Mouse (Mus musculus): ENCODE results near the gene H2al1g. TPM values are rescaled to one million over a fixed set of nuclear protein-coding genes. Genes with fewer than 3 reads are reported as not detected.

Gene H2al1g
- not detected for polyA plus RNA-seq (2015; fragmentation: Illumina TruSeq; extraction: RNeasy Lipid Tissue Mini Kit (QIAGEN cat#74804); ENCODE audit: low read depth, low replicate concordance)

GRCm38 (mm10) chrX:11317956-11318355 is at the start of gene H2al1g:
Gene H2al1g, plus strand, starts transcription at chrX:11318256.

GRCm38 (mm10) chrX:11298957-11299356 is 19.1 kb upstream of the H2al1g start, which contains the start of gene H2al1a:
Gene H2al1a, plus strand, starts transcription at chrX:11299257.

GRCm38 (mm10) chrX:11302132-11302531 is 15.9 kb upstream of the H2al1g start, which contains the start of gene H2al1b:
Gene H2al1b, plus strand, starts transcription at chrX:11302432.

GRCm38 (mm10) chrX:11305355-11305754 is 12.7 kb upstream of the H2al1g start, which contains the start of gene H2al1c:
Gene H2al1c, plus strand, starts transcription at chrX:11305655.

GRCm38 (mm10) chrX:11308524-11308923 is 9.5 kb upstream of the H2al1g start, which contains the start of gene H2al1d:
Gene H2al1d, plus strand, starts transcription at chrX:11308824.

GRCm38 (mm10) chrX:11311634-11312033 is 6.4 kb upstream of the H2al1g start, which contains the start of gene H2al1e:
Gene H2al1e, plus strand, starts transcription at chrX:11311934.

GRCm38 (mm10) chrX:11314858-11315257 is 3.2 kb upstream of the H2al1g start, which contains the start of gene H2al1f:
Gene H2al1f, plus strand, starts transcription at chrX:11315158.

GRCm38 (mm10) chrX:11321192-11321591 is 3.1 kb downstream of the H2al1g start, which contains the start of gene H2al1h:
Gene H2al1h, plus strand, starts transcription at chrX:11321492.

GRCm38 (mm10) chrX:11324359-11324758 is 6.3 kb downstream of the H2al1g start, which contains the start of gene H2al1i:
Gene H2al1i, plus strand, starts transcription at chrX:11324659.

GRCm38 (mm10) chrX:11327522-11327921 is 9.5 kb downstream of the H2al1g start, which contains the start of gene H2al1j:
Gene H2al1j, plus strand, starts transcription at chrX:11327822.

Other genes with a start within 250 kb of the H2al1g start
- not detected for gene H2al1a, start 19.0 kb upstream of the H2al1g start, polyA plus RNA-seq (2015; fragmentation: Illumina TruSeq; extraction: RNeasy Lipid Tissue Mini Kit (QIAGEN cat#74804); ENCODE audit: low read depth, low replicate concordance)
- gene H2al1b, start 15.8 kb upstream of the H2al1g start, polyA plus RNA-seq (2015; fragmentation: Illumina TruSeq; extraction: RNeasy Lipid Tissue Mini Kit (QIAGEN cat#74804); ENCODE audit: low read depth, low replicate concordance) = not detected
- not detected for gene H2al1c, start 12.6 kb upstream of the H2al1g start, polyA plus RNA-seq (2015; fragmentation: Illumina TruSeq; extraction: RNeasy Lipid Tissue Mini Kit (QIAGEN cat#74804); ENCODE audit: low read depth, low replicate concordance)
- gene H2al1d, start 9.4 kb upstream of the H2al1g start, polyA plus RNA-seq (2015; fragmentation: Illumina TruSeq; extraction: RNeasy Lipid Tissue Mini Kit (QIAGEN cat#74804); ENCODE audit: low read depth, low replicate concordance) = not detected
- gene H2al1e, start 6.3 kb upstream of the H2al1g start, polyA plus RNA-seq (2015; fragmentation: Illumina TruSeq; extraction: RNeasy Lipid Tissue Mini Kit (QIAGEN cat#74804); ENCODE audit: low read depth, low replicate concordance) = not detected
- gene H2al1f, start 3.1 kb upstream of the H2al1g start, polyA plus RNA-seq (2015; fragmentation: Illumina TruSeq; extraction: RNeasy Lipid Tissue Mini Kit (QIAGEN cat#74804); ENCODE audit: low read depth, low replicate concordance) = not detected
- gene H2al1h, start 3.2 kb downstream of the H2al1g start, polyA plus RNA-seq (2015; fragmentation: Illumina TruSeq; extraction: RNeasy Lipid Tissue Mini Kit (QIAGEN cat#74804); ENCODE audit: low read depth, low replicate concordance) = not detected
- not detected for gene H2al1i, start 6.4 kb downstream of the H2al1g start, polyA plus RNA-seq (2015; fragmentation: Illumina TruSeq; extraction: RNeasy Lipid Tissue Mini Kit (QIAGEN cat#74804); ENCODE audit: low read depth, low replicate concordance)
- not detected for gene H2al1j, start 9.6 kb downstream of the H2al1g start, polyA plus RNA-seq (2015; fragmentation: Illumina TruSeq; extraction: RNeasy Lipid Tissue Mini Kit (QIAGEN cat#74804); ENCODE audit: low read depth, low replicate concordance)